Mouse (Mus musculus) CH12.LX (cell line): ENCODE measurements around the gene Rpl11.

ENCODE experiments used
- BHLHE40 ChIP-seq: IDR thresholded peaks from 2 replicates; pipeline ENCODE4 v1.6.1; 2011; ENCODE audit warnings: mild to moderate bottlenecking, low read depth, low read length, improper control_type of control experiment
- CHD1 ChIP-seq: IDR thresholded peaks from 2 replicates; pipeline ENCODE4 v1.6.1; 2012; ENCODE audit warnings: low read depth, low read length, improper control_type of control experiment, inconsistent platforms
- CTCF ChIP-seq, 2 experiments: IDR thresholded peaks in 1 of 2; conservative IDR thresholded peaks in 1 of 2; 2 replicates each; pipeline ENCODE4 v1.5.1; 2011 to 2012; ENCODE audit warnings: low read depth in 2 of 2, low read length in 2 of 2, improper control_type of control experiment in 1 of 2, inconsistent platforms in 1 of 2, mild to moderate bottlenecking in 1 of 2, moderate library complexity in 1 of 2
- EP300 ChIP-seq: IDR thresholded peaks from 2 replicates; pipeline ENCODE4 v1.6.1; 2011; ENCODE audit warnings: low read length, improper control_type of control experiment
- MAZ ChIP-seq: IDR thresholded peaks from 2 replicates; pipeline ENCODE4 v1.6.1; 2012; ENCODE audit warnings: low read depth, mild to moderate bottlenecking, inconsistent platforms, low read length, improper control_type of control experiment, moderate library complexity
- PAX5 ChIP-seq: IDR thresholded peaks from 2 replicates; pipeline ENCODE4 v1.6.1; 2012; ENCODE audit warnings: low read length, inconsistent platforms, mixed read lengths
- POLR2A ChIP-seq: IDR thresholded peaks from 2 replicates; pipeline ENCODE4 v1.6.1; 2011; ENCODE audit warnings: low read depth, mild to moderate bottlenecking, improper control_type of control experiment, low read length
- SIN3A ChIP-seq: IDR thresholded peaks from 2 replicates; pipeline ENCODE4 v1.6.1; 2012; ENCODE audit warnings: low read length, improper control_type of control experiment, inconsistent platforms
- SMC3 ChIP-seq: IDR thresholded peaks from 2 replicates; pipeline ENCODE4 v1.6.1; 2011; ENCODE audit warnings: low read depth, low read length, improper control_type of control experiment
- TBP ChIP-seq: conservative IDR thresholded peaks from 2 replicates; pipeline ENCODE4 v1.6.1; 2011; ENCODE audit warnings: low read depth, low read length, improper control_type of control experiment
- UBTF ChIP-seq: IDR thresholded peaks from 2 replicates; pipeline ENCODE4 v1.6.1; 2012; ENCODE audit warnings: low read depth, mild to moderate bottlenecking, inconsistent platforms, low read length, improper control_type of control experiment, moderate library complexity
- USF1 ChIP-seq: IDR thresholded peaks from 2 replicates; pipeline ENCODE4 v1.6.1; 2014; ENCODE audit warnings: low read depth, mild to moderate bottlenecking, inconsistent platforms, low read length, improper control_type of control experiment
- ZMIZ1 ChIP-seq: IDR thresholded peaks from 2 replicates; pipeline ENCODE4 v1.6.1; 2012; ENCODE audit warnings: low read depth, mild to moderate bottlenecking, inconsistent platforms, low read length, improper control_type of control experiment
- ZNF384 ChIP-seq: IDR thresholded peaks from 2 replicates; pipeline ENCODE4 v1.6.1; 2012; ENCODE audit warnings: low read depth, low read length, improper control_type of control experiment, inconsistent platforms

DNA sequence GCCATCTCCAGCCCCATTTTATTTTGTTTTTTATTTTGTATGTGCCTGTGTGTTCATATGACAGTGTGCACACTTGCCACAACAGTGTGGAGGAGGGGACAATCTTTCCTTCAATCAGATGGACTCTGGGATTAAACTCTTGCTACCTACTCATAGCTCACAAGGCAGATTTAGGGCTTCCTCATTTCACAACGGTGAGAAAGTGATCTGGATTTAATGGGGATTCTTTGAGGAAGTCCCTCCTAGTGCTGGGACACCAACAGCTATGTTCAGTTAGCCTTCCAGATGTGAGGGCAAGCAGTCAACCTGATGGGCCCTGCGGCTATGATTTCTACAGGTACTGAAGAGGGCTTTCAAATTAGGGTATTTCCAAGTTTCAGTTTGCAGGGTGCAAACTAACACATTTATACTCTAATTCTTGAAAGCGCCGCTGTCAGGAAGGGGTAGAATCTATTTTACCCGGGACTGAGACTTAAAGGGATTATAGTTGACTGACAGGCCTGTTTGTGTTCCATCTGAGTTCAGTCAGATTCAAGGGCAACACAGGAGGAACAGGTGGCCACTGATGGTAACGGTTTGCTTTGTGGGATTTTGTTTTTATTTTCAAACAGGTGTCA lies 9.3 kb downstream of the Rpl11 start:
- TF ChIP-seq CTCF (conservative IDR thresholded peaks at IDR 0.05 in 1 of 2, IDR thresholded peaks at IDR 0.05 in 1 of 2; ENCODE audit: low read depth in 2 of 2, low read length in 2 of 2) (no peak), MAZ (no peak), EP300 (no peak), POLR2A (no peak), TBP (no peak), ZMIZ1 (no peak), PAX5 (no peak), CHD1 (no peak), SMC3 (no peak), USF1 (no peak), ZNF384 (no peak), UBTF (no peak), SIN3A (no peak), BHLHE40 (no peak)
